ENCODE assay signal across 11 mouse cellular contexts in genomic region chr8:53612297-53612696, GRCm38 (mm10). TPM values are rescaled to one million over a fixed set of nuclear protein-coding genes. Genes with fewer than 3 reads are reported as not detected.
A peak's percentile ranks its signal among the peaks of the same experiment; 100 is the strongest.
DNase-seq lines count a peak whose midpoint lies in the region; ATAC-seq and TF ChIP-seq lines count a peak whose summit lies in the region.
"Had no signal": no experiment of that assay in that cellular context is flagged by ENCODE, and none has a peak within 500 bp of the region (broad histone marks: within the 10 kb centered on the region; RNA-seq: fewer than 3 reads in every experiment).

No protein-coding gene starts in this region.

- peak; percentile 4 for DNase-seq in thymus, adult 2 months
- DNase-seq in thymus, adult 18-20 months: no peak
- no peak for DNase-seq in layer of hippocampus, postnatal 14 days (ENCODE audit: low spot score in 2 of 2)
- DNase-seq: kidney, adult 9 months had no signal

- no peak overlapping the region for H3K9ac ChIP-seq in intestine, postnatal 0 days (ENCODE audit: low read depth, low read length)
- H3K9ac ChIP-seq in intestine, embryonic 15.5 days: no peak overlapping the region
- H3K9ac ChIP-seq: limb, embryonic 15.5 days had no signal

- WGBS in intestine, postnatal 0 days: 75% methylated on average over 7 of the region's 7 CpGs
- 71% methylated on average over 7 of the region's 7 CpGs for WGBS in intestine, embryonic 15.5 days
- WGBS in thymus, adult 2 months: 93% methylated on average over 7 of the region's 7 CpGs

- peak; percentile 50 for TF ChIP-seq CTCF in intestine, postnatal 0 days (IDR thresholded peaks at IDR 0.05; ENCODE audit: low read depth)
- no peak for TF ChIP-seq CTCF in thymus, adult 2 months (IDR thresholded peaks at IDR 0.05; ENCODE audit: borderline replicate concordance, control insufficient read depth, extremely low read depth, insufficient read depth, low read length, poor library complexity)

- no peaks in the 10 kb centered on the region for H3K27me3 ChIP-seq in intestine, postnatal 0 days (replicated peaks; ENCODE audit: control insufficient read depth, insufficient read depth, low read length)
- H3K27me3 ChIP-seq in intestine, embryonic 15.5 days (replicated peaks): no peaks in the 10 kb centered on the region
- no peaks in the 10 kb centered on the region for H3K27me3 ChIP-seq in thymus, adult 2 months (ENCODE audit: control insufficient read depth, insufficient read depth, low read length)
- H3K27me3 ChIP-seq in megakaryocyte, embryonic 14.5 days (replicated peaks): no peaks in the 10 kb centered on the region
- H3K27me3 ChIP-seq: CH12.LX; limb, embryonic 15.5 days had no signal

- H3K27ac ChIP-seq in intestine, postnatal 0 days (ENCODE audit: low read depth, low read length): no peak overlapping the region
- H3K27ac ChIP-seq in intestine, embryonic 15.5 days: no peak overlapping the region
- H3K27ac ChIP-seq in thymus, adult 2 months (ENCODE audit: control insufficient read depth, insufficient read depth, low read length): no peak overlapping the region
- H3K27ac ChIP-seq: limb, embryonic 15.5 days had no signal

- H3K4me1 ChIP-seq in intestine, postnatal 0 days (replicated peaks; ENCODE audit: control insufficient read depth, insufficient read depth, low read length): no peaks in the 10 kb centered on the region
- H3K4me1 ChIP-seq in intestine, embryonic 15.5 days (replicated peaks): 0 out of 2 replicates have a peak, but pooled peaks cover 4% of the 10 kb centered on the region
- 0 out of 2 replicates have a peak, but pooled peaks cover 2% of the 10 kb centered on the region for H3K4me1 ChIP-seq in thymus, adult 2 months (replicated peaks; ENCODE audit: control insufficient read depth, insufficient read depth, low read length)
- H3K4me1 ChIP-seq in megakaryocyte, embryonic 14.5 days: peaks cover 4% of the 10 kb centered on the region
- H3K4me1 ChIP-seq: limb, embryonic 15.5 days had no signal

- no peak overlapping the region for H3K4me2 ChIP-seq in intestine, postnatal 0 days (replicated peaks; ENCODE audit: low read depth)
- no peak overlapping the region for H3K4me2 ChIP-seq in intestine, embryonic 15.5 days (replicated peaks)
- H3K4me2 ChIP-seq: limb, embryonic 15.5 days; midbrain, embryonic 11.5 days had no signal

- H3K9me3 ChIP-seq in intestine, postnatal 0 days (ENCODE audit: control insufficient read depth): no peaks in the 10 kb centered on the region
- H3K9me3 ChIP-seq in intestine, embryonic 15.5 days: no peaks in the 10 kb centered on the region
- H3K9me3 ChIP-seq in megakaryocyte, embryonic 14.5 days: no peaks in the 10 kb centered on the region
- H3K9me3 ChIP-seq: limb, embryonic 15.5 days had no signal

- H3K4me3 ChIP-seq in intestine, postnatal 0 days (ENCODE audit: low read depth, low read length): no peak overlapping the region
- H3K4me3 ChIP-seq in intestine, embryonic 15.5 days (replicated peaks): no peak overlapping the region
- H3K4me3 ChIP-seq in thymus, adult 2 months (ENCODE audit: control insufficient read depth, insufficient read depth, low read length): no peak overlapping the region
- H3K4me3 ChIP-seq in megakaryocyte, embryonic 14.5 days (replicated peaks): peak overlapping the region; percentile 14
- H3K4me3 ChIP-seq: limb, embryonic 15.5 days had no signal

- H3K36me3 ChIP-seq in intestine, postnatal 0 days (ENCODE audit: control insufficient read depth, insufficient read depth): no peaks in the 10 kb centered on the region
- no peaks in the 10 kb centered on the region for H3K36me3 ChIP-seq in intestine, embryonic 15.5 days
- H3K36me3 ChIP-seq in thymus, adult 2 months (ENCODE audit: control insufficient read depth, insufficient read depth, low read length): no peaks in the 10 kb centered on the region
- peaks cover 11% of the 10 kb centered on the region for H3K36me3 ChIP-seq in megakaryocyte, embryonic 14.5 days (replicated peaks; ENCODE audit: low read length)
- H3K36me3 ChIP-seq: limb, embryonic 15.5 days had no signal

- no peak for ATAC-seq in intestine, postnatal 0 days
- no peak for ATAC-seq in intestine, embryonic 15.5 days
- ATAC-seq in erythroid progenitor cell, adult 5-6 weeks (replicated peaks; ENCODE audit: low FRiP score, poor library complexity, severe bottlenecking): no peak

- no peak for TF ChIP-seq POLR2A in thymus, adult 2 months (IDR thresholded peaks at IDR 0.05; ENCODE audit: control insufficient read depth, extremely low read depth, insufficient read depth, low read length, poor library complexity)

RNA-seq across cellular contexts. Expression of gene Neil3, which starts 26.6 kb away (rescaled TPM):
- 8.1 and 9.3 TPM in 2 replicates for polyA plus RNA-seq in intestine, postnatal 0 days (2015; fragmentation: Nextera tagmentation; extraction: Ambion mirVana)
- 23.5 and 24.4 TPM in 2 replicates for polyA plus RNA-seq in intestine, embryonic 15.5 days (2015; fragmentation: Nextera tagmentation; extraction: Ambion mirVana)
- polyA plus RNA-seq in thymus, adult 2 months (2012; rRNA removed): 11.6 and 14.5 TPM in 2 replicates
- 0.71 and 0.81 TPM in 2 replicates for polyA plus RNA-seq in megakaryocyte, embryonic 14.5 days (2012; ENCODE audit: insufficient read depth, low replicate concordance)
- 417 and 559 TPM in 2 replicates for total RNA-seq in erythroid progenitor cell, adult 5-6 weeks (2015; ENCODE audit: low replicate concordance)
- 465 and 490 TPM in 2 replicates for total RNA-seq in erythroid progenitor cell, adult 5-6 weeks (2017; ENCODE audit: low replicate concordance)
- total RNA-seq in layer of hippocampus, postnatal 14 days (2021): 1 to 10 TPM in 1 of 2 experiments, under 1 TPM in 1; 0.79 to 1.4 TPM
